Mouse (Mus musculus): ENCODE results near the gene Gm49358. TPM values are rescaled to one million over a fixed set of nuclear protein-coding genes. Genes with fewer than 3 reads are reported as not detected.

Gene Gm49358
- polyA plus RNA-seq (2016; fragmentation: Nextera tagmentation; extraction: Ambion mirVana) = not detected in 2 replicates

GRCm38 (mm10) chr10:86763672-86764071 is at the start of gene Gm49358:
Gene Gm49358 (plus strand): TSS chr10:86763972.
- Histone ChIP-seq H3K27ac (no peak within 1 kb of the TSS), H3K4me3 (no peak within 1 kb of the TSS), H3K9me3 (no peaks in the 10 kb centered on the region), H3K27me3 (ENCODE audit: insufficient read depth, poor library complexity, severe bottlenecking) (no peaks in the 10 kb centered on the region), H3K36me3 (no peaks in the 10 kb centered on the region), H3K4me1 (replicated peaks) (no peaks in the 10 kb centered on the region)
- 96% methylated on average over 5 of the region's 5 CpGs for WGBS
- DNase-seq (ENCODE audit: low spot score) = no peak

DNA sequence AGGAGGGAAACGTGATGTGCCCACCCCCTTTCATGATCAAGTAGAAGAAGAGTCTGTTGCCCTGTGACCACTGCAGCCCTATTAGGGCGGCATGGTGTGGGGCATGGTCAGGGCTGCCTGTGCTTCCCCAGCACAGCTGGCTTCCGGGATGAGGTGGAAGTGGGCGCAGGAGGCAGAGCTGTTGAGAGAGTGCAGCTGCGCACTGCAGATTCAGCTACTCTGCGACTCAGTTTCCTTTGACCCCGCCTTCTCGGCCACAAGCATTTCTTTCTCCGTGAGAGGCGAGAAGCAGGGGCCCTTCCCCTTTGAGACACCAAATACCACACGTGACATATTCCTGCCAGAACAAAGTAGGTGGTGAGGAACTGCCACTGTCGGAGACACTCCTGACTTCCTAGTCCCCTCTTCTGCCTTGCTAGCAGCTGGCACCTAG is 36.2 kb upstream of the Gm49358 start:
- no peaks in the 10 kb centered on the region for H3K36me3 ChIP-seq
- H3K27ac ChIP-seq = peak overlapping the region; percentile 84
- 4% methylated on average over 12 of the region's 12 CpGs for WGBS
- H3K4me1 ChIP-seq (replicated peaks) = peaks cover 18% of the 10 kb centered on the region
- peak; percentile 60 for DNase-seq (ENCODE audit: low spot score)
- H3K27me3 ChIP-seq (ENCODE audit: insufficient read depth, poor library complexity, severe bottlenecking) = peaks cover 5% of the 10 kb centered on the region; the same call in 1 of the 2 replicates
- H3K4me3 ChIP-seq = peak overlapping the region; percentile 46
- H3K9me3 ChIP-seq = no peaks in the 10 kb centered on the region

- Histone ChIP-seq H3K27me3 (ENCODE audit: insufficient read depth, poor library complexity, severe bottlenecking) (peaks cover 5% of the 10 kb centered on the region; the same call in 1 of the 2 replicates), H3K27ac (peak overlapping the region; percentile 84), H3K36me3 (no peaks in the 10 kb centered on the region), H3K4me1 (replicated peaks) (peaks cover 18% of the 10 kb centered on the region), H3K4me3 (no peak overlapping the region; the same call in 1 of the 2 replicates), H3K9me3 (no peaks in the 10 kb centered on the region)
- WGBS = 90% methylated on average over 3 of the region's 3 CpGs
- DNase-seq (ENCODE audit: low spot score) = no peak
Measured at GRCm38 (mm10) chr10:86728176-86728575, 35.6 kb upstream of the Gm49358 start.

DNA sequence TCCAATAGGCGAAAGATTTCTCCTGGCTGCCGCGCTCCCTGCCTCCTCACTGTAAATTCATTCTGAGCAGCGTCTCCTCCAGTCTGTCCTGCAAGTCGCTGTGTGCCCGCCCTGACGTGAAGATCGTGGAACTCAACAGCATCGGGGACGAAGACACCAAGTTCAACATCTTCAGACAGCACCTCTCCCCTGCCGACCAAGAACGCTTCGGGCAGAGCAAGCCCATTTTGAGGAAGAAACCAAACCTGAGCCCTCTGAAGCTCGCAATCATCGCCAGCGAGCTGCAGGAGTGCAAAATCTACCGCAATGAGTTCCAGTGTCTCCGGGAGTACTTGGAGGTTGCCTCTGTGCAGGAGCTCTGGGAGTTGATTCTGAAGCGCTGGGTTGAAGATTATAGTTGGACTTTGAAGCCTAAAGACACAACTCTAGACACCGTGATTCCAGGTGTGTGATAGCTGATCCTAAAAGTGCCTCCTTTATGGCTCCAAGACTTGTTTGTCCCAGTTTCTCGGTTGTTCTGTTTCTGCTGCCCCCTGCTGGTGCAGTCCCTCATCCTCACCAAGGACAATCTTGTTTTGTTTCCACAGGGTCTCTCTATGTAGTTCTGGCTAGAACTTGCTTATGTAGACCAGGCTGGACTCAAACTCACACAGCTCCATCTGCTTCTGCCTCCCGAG is 32.8 kb upstream of the Gm49358 start:
- peak; percentile 86 for DNase-seq (ENCODE audit: low spot score)
- no peaks in the 10 kb centered on the region for H3K9me3 ChIP-seq
- peaks cover 5% of the 10 kb centered on the region; the same call in 1 of the 2 replicates for H3K27me3 ChIP-seq (ENCODE audit: insufficient read depth, poor library complexity, severe bottlenecking)
- H3K4me3 ChIP-seq = peak overlapping the region; percentile 55
- H3K4me1 ChIP-seq (replicated peaks) = peaks cover 18% of the 10 kb centered on the region
- peak overlapping the region; percentile 77 for H3K27ac ChIP-seq
- 14% methylated on average over 22 of the region's 22 CpGs for WGBS
- H3K36me3 ChIP-seq = no peaks in the 10 kb centered on the region

GRCm38 (mm10) chr10:86731500-86731863 is 32.3 kb upstream of the Gm49358 start:
- H3K27ac ChIP-seq = no peak overlapping the region

GRCm38 (mm10) chr10:86735036-86735435 is 28.7 kb upstream of the Gm49358 start:
- Histone ChIP-seq H3K9me3 (no peaks in the 10 kb centered on the region), H3K36me3 (no peaks in the 10 kb centered on the region), H3K4me3 (no peak overlapping the region), H3K4me1 (replicated peaks) (0 out of 2 replicates have a peak, but pooled peaks cover 4% of the 10 kb centered on the region), H3K27ac (no peak overlapping the region), H3K27me3 (ENCODE audit: insufficient read depth, poor library complexity, severe bottlenecking) (peaks cover 3% of the 10 kb centered on the region; the same call in 1 of the 2 replicates)
- DNase-seq (ENCODE audit: low spot score) = no peak
- 93% methylated on average over 4 of the region's 4 CpGs for WGBS

More at GRCm38 (mm10) chr10:86731500-86731863, 32.3 kb upstream of the Gm49358 start:
- 61% methylated on average over 2 of the region's 2 CpGs for WGBS
- Histone ChIP-seq H3K4me3 (no peak overlapping the region; the same call in 1 of the 2 replicates), H3K36me3 (no peaks in the 10 kb centered on the region), H3K27me3 (ENCODE audit: insufficient read depth, poor library complexity, severe bottlenecking) (peaks cover 5% of the 10 kb centered on the region; the same call in 1 of the 2 replicates), H3K9me3 (no peaks in the 10 kb centered on the region), H3K4me1 (replicated peaks) (peaks cover 18% of the 10 kb centered on the region)
- DNase-seq (ENCODE audit: low spot score) = no peak

GRCm38 (mm10) chr10:86742918-86743317 is 20.9 kb upstream of the Gm49358 start:
- Histone ChIP-seq H3K9me3 (no peaks in the 10 kb centered on the region), H3K27ac (no peak overlapping the region), H3K27me3 (ENCODE audit: insufficient read depth, poor library complexity, severe bottlenecking) (no peaks in the 10 kb centered on the region), H3K4me3 (no peak overlapping the region), H3K4me1 (replicated peaks) (no peaks in the 10 kb centered on the region), H3K36me3 (no peaks in the 10 kb centered on the region)
- DNase-seq (ENCODE audit: low spot score) = no peak
- 86% methylated on average over 2 of the region's 2 CpGs for WGBS

GRCm38 (mm10) chr10:86744306-86744705 is 19.5 kb upstream of the Gm49358 start:
- H3K27me3 ChIP-seq (ENCODE audit: insufficient read depth, poor library complexity, severe bottlenecking) = no peaks in the 10 kb centered on the region
- H3K36me3 ChIP-seq = no peaks in the 10 kb centered on the region
- H3K4me3 ChIP-seq = no peak overlapping the region
- H3K9me3 ChIP-seq = no peaks in the 10 kb centered on the region
- 90% methylated on average over 7 of the region's 7 CpGs for WGBS
- no peak for DNase-seq (ENCODE audit: low spot score)
- H3K4me1 ChIP-seq (replicated peaks) = no peaks in the 10 kb centered on the region
- H3K27ac ChIP-seq = no peak overlapping the region

DNA sequence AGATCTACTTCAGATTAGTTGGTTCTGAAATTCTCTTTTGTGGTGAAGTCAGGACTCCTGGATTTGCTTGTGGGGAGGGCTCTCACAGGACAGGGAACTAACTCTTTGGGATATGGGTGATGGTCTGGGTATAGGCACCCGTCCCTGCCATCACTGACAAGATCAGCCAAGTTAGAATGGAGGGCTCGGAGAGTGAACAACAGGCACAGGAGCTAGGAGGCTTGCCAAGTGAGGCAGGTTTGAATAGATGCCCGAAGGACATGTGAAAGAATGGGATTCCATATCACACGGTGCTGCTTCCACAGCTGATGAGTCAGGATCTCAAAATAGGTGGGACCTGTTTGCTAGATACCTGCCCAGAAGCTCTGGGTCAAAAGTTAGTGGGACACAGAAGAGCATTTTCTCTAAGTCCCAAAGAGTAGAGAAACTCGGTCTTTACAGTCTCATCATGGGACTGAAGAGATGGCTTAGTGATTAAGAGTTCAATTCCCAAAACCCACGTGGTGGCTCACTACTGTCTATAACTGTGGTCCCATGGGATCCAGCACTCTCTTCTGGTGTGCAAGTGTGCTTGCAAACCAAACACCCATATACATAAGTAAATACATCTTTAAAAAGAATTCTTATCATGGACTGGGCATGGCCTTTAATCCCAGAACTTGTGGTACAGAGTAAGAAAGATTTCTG is 7.8 kb upstream of the Gm49358 start:
- Histone ChIP-seq H3K4me1 (replicated peaks) (no peaks in the 10 kb centered on the region), H3K4me3 (no peak overlapping the region), H3K27me3 (ENCODE audit: insufficient read depth, poor library complexity, severe bottlenecking) (no peaks in the 10 kb centered on the region), H3K27ac (no peak overlapping the region), H3K36me3 (no peaks in the 10 kb centered on the region), H3K9me3 (no peaks in the 10 kb centered on the region)
- DNase-seq (ENCODE audit: low spot score) = no peak
- 86% methylated on average over 6 of the region's 6 CpGs for WGBS

DNA sequence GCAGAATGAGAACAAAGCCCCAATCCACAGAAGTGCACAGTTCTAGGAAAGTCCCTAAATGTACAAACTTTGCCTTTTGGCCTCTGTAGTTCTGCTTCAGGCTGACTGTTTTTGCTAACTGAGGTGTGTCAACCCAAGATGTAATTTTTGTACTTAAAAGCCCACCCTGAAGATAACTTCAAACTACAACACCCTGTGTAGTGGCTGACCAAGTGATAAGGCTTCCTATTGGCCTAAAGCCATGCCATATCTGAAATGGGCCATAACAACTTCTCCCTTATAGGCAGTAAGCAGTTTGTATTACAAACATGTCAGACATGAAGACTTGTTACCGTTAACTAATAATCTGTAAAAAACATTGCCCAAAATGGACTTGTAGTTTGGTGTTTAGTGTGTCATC is 6.0 kb upstream of the Gm49358 start:
- no peaks in the 10 kb centered on the region for H3K9me3 ChIP-seq
- no peak for DNase-seq (ENCODE audit: low spot score)
- no peaks in the 10 kb centered on the region for H3K27me3 ChIP-seq (ENCODE audit: insufficient read depth, poor library complexity, severe bottlenecking)
- H3K36me3 ChIP-seq = no peaks in the 10 kb centered on the region
- no peak overlapping the region for H3K27ac ChIP-seq
- H3K4me3 ChIP-seq = no peak overlapping the region
- 97% methylated on average over 1 of the region's 1 CpGs for WGBS
- no peaks in the 10 kb centered on the region for H3K4me1 ChIP-seq (replicated peaks)

DNA sequence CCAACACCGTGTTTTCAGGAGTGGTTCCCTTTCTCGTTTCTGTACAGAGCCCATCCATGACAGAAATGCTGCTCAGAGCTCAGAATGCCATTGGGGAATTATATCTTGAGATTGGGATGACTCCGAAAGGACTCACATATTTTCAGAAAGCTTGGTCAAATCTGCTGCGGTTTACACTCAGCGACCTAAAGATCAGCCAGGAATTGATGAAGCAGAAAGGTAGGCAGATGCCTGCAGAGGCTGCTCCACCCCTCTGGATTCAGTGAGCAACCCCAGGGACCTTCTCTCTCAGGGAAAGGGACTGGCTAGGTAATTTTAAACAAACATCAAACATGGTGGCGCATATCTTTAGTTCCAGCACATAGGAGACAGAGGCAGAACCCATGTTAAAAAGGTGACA is 5.6 kb upstream of the Gm49358 start:
- WGBS = 87% methylated on average over 6 of the region's 6 CpGs
- Histone ChIP-seq H3K4me1 (replicated peaks) (no peaks in the 10 kb centered on the region), H3K4me3 (no peak overlapping the region), H3K27me3 (ENCODE audit: insufficient read depth, poor library complexity, severe bottlenecking) (no peaks in the 10 kb centered on the region), H3K9me3 (no peaks in the 10 kb centered on the region), H3K27ac (no peak overlapping the region), H3K36me3 (no peaks in the 10 kb centered on the region)
- DNase-seq (ENCODE audit: low spot score) = no peak

- Histone ChIP-seq H3K27me3 (ENCODE audit: insufficient read depth, poor library complexity, severe bottlenecking) (no peaks in the 10 kb centered on the region), H3K9me3 (no peaks in the 10 kb centered on the region), H3K27ac (no peak overlapping the region), H3K4me1 (replicated peaks) (no peaks in the 10 kb centered on the region), H3K4me3 (no peak overlapping the region), H3K36me3 (no peaks in the 10 kb centered on the region)
- DNase-seq (ENCODE audit: low spot score) = no peak
- WGBS = 77% methylated on average over 1 of the region's 1 CpGs
Measured at GRCm38 (mm10) chr10:86761236-86761635, 2.5 kb upstream of the Gm49358 start.

GRCm38 (mm10) chr10:86761722-86762383 is 1.9 kb upstream of the Gm49358 start:
- Histone ChIP-seq H3K4me1 (replicated peaks) (no peaks in the 10 kb centered on the region), H3K4me3 (no peak overlapping the region), H3K36me3 (no peaks in the 10 kb centered on the region), H3K9me3 (no peaks in the 10 kb centered on the region), H3K27ac (no peak overlapping the region), H3K27me3 (ENCODE audit: insufficient read depth, poor library complexity, severe bottlenecking) (no peaks in the 10 kb centered on the region)
- no peak for DNase-seq (ENCODE audit: low spot score)
- WGBS = 55% methylated on average over 7 of the region's 7 CpGs
